Mouse (Mus musculus) yolk sac, embryonic 10.5 days (tissue): ENCODE results near the gene Rbms3.

ENCODE experiments used
- DNase-seq: peaks from one replicate; pipeline ENCODE4 v3.0.0-alpha.2; 2017; ENCODE audit warnings: low spot score

Rbms3 gene

DNA sequence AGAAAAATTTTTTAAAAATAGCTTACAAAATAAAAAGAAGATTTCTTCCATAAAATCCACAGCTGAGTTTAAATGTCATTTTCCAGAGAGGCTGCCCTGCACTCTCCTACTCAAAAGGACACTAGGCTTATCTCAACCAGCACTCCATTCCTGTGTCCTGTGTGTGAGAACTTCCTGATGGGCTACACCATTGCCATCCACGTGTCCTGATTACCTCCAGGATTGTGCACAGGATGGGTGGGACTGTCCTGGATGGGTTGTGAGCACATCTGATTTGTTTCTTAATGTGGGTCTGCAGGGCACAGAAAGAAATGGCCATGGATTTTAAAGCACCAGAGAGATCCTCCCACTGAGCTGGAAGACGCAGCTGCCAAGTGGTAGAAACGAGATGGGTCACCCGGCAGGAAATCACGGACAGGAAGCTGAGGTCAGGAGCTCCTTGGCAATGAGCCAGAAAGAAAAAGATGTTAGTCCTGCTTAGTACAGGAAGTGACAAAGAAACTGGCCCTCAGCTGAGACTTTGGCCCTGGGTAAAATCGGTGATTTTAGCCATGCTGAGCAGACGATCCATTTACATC, 256.5 kb downstream of the Rbms3 start:
- peak; percentile 44 for DNase-seq

DNA sequence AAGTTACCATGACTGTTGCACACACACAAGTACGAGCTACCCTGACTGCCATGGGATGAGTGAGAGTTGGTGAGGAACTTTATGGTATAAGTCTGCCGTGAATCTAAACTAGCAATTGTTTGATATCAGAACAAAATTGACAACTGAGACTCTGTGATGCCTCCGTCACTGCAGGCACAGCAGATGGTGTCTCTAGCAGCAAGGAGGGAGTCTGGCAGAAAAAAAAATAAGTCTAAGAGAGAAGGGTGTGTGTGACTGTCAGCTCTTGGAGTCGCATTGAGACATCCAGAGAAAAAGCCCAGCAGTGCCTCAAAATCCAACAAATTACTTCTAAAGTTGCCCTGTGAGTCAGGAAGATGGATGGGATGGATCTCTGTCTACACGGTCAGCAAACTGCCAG, 257.7 kb downstream of the Rbms3 start:
- no peak for DNase-seq

DNA sequence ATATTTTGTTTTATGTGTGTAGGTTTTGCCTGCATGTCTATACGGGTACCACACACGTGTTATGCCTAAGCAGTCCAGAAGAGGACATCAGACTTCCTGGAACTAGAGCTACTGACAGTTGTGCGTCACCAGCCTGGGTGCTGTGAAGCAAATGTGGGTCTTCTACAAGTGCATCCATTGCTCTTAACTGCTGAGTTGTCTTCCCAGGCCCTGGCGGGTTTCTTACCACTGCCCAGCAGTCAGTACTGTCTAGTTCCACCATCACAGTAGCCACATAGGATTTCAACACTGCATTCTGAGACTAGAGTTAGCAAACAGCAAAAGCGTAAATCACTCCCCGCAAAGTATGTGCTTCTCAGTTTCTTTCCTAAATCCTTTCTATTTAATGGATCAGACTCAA, 259.6 kb downstream of the Rbms3 start:
- DNase-seq = no peak

DNA sequence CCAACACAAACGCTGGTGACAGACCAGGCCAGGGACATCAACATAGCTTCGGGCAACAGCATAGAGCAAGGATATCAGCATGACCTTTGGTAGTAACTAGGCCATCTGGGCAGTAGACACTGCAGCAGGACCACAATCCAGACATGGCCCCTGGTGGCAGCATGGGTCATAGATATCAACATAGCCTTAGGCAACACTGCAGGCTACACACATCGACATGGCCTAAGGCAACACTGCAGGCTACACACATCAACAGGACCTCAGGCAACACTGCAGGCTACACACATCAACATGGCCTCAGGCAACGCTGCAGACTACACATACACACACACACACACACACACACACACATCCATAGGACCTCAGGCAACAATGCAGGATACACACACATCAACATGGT, 261.7 kb downstream of the Rbms3 start:
- no peak for DNase-seq

DNA sequence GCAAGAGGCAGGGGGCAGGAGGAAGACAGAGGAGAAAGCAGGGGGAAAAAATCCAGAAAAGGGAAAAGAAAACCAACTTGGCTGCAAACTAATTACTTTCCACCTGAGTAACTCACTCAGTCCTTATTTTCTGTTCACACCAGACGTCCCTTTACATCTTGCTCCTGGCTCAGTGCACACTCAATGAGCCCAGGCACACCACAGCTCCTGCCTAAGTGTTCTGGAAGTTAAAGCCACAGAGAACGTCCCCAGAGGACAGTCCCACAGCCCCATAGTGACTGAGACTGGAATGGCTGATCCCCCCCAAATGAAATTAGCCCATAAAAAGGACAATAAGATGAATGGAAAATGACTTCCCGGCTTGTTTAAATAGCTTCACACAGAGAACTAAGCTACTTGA, 265.1 kb downstream of the Rbms3 start:
- no peak for DNase-seq

DNA sequence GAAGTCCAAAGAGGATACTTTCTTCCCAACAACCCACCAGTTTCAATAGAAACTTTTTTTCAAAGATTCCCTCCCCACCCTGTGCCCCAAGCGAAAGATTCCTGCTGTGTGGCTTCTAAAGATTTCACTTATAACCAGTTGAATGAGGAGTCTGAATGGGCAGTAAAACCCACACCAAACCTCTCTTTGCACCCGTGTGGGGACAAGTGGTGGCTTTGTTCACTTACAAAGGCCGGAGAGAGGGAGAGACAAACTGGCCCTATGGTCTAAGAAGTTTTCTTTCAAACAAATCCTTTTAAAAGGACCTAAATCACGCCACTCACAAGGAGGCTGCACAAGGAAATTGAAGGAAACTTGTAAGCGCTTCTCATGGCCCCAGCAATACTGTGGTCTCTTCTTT, 268.3 kb downstream of the Rbms3 start:
- no peak for DNase-seq

DNA sequence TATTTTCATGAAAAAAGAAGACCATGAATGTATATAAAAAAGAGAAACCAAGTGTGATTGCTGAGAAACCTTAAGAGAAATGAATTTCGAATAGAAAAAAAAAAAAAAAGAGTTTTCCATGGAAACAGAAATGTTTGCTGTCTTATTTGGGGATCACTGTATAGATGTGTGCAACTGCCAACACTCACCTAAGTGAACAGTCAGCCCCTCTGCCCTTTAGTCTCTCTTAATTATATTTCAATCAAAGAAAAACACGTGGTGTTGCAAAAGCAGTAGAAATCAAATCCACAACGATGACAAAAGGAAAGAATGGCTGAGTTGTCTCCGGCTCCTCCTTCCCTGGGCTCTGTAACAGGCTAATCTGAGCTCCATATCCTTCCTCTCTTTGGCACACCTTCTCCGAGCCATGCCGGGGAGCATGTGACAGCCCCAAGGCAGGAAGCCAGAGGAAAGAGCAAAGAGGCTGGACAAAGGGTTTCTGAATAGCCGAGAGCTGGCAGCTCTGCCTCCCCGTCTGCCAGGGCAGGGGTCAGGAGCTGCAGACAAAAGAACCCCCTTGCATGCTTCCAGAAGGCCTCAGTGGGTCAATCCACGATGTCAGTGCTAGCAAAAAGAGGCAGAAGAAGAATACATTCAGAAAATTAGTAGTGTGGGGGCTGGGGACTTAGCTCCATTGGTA, 272.8 kb downstream of the Rbms3 start:
- peak; percentile 46 for DNase-seq

DNA sequence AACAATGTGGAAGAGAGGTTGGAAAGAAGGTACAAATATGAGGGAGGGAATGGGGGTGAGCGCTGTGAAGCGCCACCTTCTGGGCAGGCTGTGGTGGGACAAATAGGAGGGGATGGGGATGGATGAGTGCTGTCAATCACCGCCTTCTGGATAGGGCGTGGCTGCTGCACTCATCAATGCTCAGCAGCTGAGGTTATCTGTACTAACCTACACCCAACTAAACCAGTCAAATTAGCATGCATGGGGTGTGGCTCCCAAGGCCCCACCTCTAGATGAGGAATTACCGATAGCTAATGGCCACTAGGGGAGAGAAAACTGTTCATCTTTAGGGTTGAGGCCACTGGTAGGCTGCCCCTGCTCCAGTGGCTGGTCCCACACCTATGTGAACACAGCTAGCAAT, 274.2 kb downstream of the Rbms3 start:
- no peak for DNase-seq

DNA sequence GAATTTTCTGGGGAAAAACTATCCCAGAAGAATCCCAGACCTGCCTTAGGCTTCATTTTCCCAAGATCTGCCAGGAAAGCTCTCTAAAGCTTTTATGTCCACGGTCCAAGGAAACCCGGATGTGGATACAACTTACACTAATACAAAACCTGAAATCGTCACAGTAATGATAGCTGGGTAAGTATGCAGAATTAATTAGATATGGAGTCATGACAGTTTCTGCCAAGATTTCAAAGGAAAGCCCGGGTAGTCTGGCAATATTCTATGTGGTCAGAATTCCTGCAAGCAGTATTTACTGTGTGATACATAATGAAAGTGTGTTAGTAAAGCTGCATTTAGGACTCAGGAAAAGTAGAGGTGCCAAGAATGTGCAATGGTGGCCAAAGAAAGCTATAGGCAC, 287.4 kb downstream of the Rbms3 start:
- no peak for DNase-seq

DNA sequence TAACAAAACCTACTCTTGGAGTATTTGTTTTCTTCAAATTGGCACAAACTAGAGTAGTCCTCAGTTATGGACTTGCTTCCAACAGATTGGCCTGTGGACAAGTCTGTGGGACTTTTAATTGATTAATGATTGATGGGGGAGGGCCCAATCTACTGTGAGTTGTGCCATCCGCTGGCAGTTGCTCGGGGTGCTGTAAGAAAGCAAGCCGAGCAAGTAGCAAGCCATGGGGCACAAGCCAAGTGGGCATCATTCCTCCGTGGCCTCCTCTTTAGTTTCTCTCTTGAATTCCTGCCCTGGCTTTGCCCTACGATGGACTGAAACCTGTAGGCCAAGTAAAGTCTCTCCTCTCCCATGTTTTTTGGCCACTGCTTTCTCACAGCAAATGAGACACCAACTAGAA, 299.0 kb downstream of the Rbms3 start:
- no peak for DNase-seq

DNA sequence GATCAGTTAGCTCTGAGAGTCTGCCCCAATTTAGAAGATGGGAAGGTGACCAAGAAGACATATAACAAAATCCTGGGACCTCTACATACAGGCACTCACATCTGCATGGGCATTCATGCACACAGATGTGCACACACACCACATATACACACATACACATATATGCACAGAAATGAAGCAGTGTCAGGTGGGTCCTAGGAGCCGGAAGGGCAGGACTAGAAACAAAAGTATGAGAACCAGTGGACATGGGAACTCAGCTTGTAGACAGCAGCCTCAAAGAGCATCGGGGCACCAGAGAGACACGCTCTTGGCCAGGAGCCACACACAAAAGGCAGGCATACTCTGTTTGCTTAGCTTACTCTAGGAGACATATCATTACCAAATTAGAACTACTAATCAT, 310.4 kb downstream of the Rbms3 start:
- no peak for DNase-seq

DNA sequence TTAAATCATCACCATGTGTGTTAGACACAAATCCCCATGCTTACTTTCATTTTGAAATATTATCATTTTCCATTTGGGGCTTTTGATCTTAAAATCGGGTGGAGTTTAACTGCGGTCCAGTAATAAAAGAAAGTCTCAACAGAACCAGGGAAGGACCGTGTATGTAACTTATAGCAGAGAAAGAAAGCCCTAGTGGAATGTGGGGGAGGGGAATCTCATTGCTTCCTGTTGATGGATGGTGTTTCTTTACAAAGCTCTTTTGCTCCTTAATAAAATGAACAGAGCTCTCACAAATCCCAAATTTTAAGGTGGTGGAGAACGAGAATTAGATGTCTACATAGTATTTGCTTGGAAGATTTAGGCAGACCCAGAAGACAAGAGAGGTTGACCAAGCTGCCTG, 311.3 kb downstream of the Rbms3 start:
- DNase-seq = no peak

DNA sequence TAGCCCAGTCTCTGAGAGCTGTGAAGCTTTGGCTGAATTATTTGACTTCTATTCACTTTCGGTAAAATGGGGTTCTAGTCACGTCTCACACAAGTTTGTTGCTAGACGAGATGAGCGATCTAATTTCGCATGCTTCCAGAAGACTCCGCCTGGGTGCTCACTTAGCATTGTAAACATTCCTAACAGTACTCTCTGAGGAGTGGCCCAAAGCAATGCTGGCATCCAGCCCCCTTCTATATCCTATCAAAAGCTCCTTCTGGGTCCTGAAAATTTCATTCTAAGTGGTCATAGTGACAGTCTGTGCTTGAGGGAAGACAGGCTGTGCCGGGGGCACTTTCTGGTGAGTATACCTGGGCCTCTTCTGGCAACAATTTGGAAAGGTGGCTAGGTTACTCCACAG, 312.5 kb downstream of the Rbms3 start:
- DNase-seq = no peak

DNA sequence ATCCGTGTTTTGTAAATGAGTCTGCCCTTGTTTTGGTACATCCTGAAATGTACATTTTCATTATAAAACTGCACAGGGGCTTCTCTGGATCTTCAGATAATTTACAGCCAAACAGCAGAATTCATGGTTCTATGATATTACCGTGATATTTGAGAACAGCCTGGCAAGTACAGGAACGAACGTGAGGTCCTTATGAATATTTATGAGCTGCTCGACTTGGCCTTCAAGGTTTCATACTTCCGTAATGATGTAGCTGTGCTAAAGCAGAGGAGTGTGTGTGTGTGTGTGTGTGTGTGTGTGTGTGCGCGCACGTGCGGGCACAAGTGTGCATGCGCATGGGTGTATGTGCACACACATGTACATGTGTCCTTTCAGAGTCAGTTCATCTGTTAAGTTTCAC, 316.1 kb downstream of the Rbms3 start:
- DNase-seq = no peak

DNA sequence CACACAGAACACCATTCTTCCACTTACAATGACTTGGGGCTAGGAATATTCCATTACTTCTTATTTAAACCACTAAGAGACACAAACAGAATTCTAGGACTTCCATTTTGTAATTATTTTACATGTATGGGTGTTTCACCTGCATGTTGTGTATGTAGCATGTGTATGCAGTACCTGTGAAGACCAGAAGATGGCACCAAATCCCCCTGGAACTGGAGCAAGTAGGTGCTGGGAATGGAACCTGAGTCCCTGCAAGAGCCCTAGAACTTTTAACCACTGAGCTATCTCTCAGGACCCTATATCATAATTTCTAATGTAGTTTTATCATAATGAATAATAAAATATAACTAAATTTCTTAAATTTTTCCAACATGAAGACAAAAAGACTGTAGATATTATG, 319.9 kb downstream of the Rbms3 start:
- no peak for DNase-seq

DNA sequence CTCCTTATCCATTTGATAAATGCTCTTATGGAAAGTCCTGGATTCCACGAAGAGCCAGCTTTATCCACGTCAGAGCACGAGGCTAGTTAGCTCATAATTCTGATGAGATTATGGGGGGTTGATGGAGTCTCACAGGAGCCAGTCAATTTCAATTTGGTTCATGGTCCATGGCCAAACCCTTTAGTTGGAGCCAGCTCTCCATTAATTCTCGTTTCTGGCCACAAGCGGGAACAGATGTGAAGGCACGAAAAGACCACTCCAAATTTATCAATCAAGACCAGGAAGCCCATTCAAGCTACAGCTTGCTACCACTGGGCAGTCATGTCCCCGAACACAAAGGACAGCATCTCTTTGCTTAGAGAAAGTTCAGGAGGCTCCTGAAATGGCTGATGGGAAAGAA, 330.7 kb downstream of the Rbms3 start:
- DNase-seq = no peak

DNA sequence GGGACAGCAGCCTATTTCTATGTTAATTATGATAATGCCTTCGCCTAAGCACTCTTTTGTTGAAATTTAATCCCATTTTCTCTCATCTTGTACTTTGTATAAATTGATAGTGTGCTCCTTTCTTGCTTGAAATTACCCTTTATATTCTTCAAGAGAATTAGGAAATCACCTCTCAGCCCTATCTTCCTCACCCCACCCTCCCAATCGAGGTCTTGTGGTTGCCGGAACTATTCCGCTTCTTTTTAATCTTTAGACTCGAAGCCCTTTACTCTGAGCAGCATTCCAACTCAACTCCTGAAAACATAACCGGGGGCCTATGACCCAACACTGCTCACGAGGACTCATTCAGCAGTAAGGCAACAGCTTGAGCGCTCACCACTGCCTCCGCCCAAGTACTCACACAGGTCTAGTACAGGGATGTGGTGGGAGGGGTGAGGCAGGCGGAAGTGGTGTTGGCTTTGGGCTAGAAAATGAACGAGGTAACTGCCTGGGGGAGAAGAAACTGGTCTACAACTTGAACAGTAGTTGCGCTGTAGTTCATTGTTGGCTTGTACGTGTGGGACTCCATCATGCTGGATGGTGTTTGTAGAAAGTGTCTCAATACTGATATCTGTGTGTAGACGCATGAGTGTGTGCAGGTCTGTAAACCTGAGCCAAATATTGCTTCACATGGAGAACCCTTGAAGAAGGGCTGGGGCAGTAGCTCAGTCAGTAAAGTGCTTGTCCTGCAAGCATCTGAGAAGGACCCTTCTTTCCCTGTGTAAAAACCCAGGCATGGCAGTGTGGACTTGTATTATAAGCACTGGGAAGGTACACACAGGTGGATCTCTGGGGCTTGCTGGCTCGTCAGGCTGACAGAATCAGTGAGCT, 331.8 kb downstream of the Rbms3 start:
- DNase-seq = no peak

DNA sequence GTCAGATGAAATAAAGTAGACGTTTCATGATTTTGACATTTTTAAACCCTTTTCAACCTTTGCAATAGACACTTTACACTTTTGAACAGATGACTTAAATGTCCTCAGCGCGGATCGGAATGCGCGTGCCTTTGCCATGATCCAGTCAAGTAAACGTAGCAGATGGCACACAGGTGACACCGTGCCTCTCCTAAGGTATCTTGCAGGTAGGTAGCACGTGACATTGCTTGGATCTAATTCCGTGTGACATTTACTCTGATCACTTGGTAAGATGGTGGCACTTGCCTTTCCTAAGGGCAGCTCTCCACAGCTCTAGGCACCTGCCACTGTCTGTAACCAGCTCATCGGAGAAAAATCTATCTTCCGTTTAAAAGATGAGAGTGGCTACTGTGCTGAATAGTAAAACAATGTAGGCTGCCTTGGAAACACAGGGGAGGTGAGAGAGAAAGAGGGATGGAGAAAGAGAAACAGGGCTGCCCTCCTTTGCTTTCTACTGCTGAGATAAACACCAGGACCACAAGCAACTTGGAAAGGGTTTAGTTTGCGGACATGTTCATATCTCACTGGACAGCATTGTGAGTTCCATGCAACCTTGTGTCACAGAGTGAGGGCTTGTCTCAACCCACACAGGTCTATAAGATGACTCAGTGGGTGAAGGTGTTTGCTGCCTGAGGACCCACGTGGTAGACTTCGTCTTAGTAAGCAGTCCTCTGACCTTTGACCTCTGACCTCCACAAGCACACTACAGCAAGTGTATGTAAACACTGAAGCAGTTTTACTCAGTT, 338.5 kb downstream of the Rbms3 start:
- peak; percentile 57 for DNase-seq

DNA sequence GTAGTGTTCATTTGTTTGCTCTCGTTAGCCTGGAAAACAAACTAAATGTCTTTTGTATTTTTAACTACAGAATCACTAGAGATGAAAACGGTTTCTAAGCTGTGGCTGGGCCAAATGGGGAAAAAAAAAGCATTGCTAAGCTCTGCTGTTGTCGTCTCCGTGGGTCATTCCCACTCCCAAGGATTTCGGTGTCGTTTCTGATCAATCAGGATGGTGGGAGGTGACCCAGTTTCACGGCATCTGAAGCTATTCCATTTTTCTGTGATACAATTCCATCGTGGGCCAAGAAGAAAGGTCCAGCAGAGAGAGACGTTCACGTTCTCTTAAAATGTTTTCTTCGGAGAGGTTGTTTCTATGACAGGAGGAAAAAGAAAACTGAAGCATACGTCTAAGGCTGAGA, 354.9 kb downstream of the Rbms3 start:
- DNase-seq = no peak

DNA sequence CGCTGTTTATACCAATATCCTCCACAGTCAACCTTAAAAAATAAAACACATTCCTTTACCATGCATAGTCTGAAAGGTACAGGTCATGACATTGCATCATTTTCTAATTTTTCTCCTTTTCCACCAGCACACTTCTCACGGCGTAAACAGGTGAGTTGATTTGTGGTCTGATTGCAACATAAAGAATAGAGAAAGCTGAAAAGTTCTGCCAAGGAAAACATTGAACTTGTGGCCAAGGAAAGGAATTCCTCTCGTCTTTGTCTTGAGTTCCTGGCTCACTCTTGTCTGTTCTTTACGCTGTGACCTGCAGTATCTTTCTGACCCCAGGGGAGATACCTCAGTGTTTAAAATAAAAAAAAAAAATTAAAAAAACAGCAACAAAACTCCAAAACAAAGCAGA, 370.1 kb downstream of the Rbms3 start:
- DNase-seq = no peak

DNA sequence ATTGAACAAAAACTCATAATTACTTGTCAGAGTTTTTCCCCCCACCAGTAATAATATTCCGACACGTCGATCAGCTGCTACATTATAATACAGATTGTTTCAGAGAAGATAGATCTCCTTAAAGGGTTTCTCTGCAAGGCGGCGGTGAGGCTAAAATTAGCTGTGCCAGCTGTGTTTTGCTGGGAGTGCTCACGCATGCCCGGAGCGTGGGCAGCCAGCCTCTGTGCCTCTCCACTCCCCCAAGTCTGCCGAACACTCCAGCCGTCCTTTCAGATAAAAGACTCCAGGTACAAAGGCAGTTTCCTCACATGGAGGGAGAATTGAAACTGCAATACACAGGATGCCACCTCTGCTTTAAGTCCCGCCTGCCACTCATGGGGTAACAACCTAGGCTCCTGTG, 376.4 kb downstream of the Rbms3 start:
- DNase-seq = no peak

DNA sequence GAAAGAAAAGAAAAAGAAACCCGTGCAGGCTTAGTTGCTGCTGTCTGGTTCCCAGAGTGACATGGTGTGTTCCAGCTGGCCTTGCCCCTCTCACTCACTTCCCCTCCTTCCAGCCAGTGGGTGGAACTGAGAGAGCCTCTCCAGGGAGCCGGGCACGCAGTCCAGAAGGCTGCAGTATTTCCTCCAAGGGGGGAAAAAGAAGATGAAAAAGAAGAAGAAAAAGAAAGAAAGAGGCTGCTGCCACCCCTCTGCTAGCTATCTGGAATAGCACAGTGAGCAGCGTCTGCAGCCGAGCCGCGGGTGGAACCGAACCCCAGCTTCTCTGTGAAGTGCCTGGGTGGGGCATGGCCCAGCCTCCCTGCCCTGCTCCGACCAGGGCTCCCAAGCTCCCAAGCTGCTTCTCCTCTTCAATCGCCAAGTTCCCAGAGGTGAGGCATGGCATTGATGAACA, 377.3 kb downstream of the Rbms3 start:
- DNase-seq = peak; percentile 49
